Mouse (Mus musculus): ENCODE results near the gene Asf1b.

- TF ChIP-seq CTCF (IDR thresholded peaks at IDR 0.05) (no peak), EP300 (IDR thresholded peaks at IDR 0.05) (no peak)
Measured at GRCm38 (mm10) chr8:83935435-83935834, 19.9 kb upstream of the Asf1b start.
